Mouse (Mus musculus): ENCODE measurements around the gene Jak3. TPM values are rescaled to one million over a fixed set of nuclear protein-coding genes. Genes with fewer than 3 reads are reported as not detected.
"Not testable (repeated sequence)": the region's sequence is repeated elsewhere in the genome, so short reads cannot be mapped to it uniquely, and the experiment has no call there.

Gene Jak3
- total RNA-seq, 2 experiments from 2014 or later = 3.9 to 4.8 TPM

- no peak for DNase-seq (ENCODE audit: low spot score in 2 of 2)
- intact Hi-C loops (cut with DNase I) = no loop called here
Observed at GRCm38 (mm10) chr8:71681369-71681915, 5.3 kb downstream of the Jak3 start.

DNA sequence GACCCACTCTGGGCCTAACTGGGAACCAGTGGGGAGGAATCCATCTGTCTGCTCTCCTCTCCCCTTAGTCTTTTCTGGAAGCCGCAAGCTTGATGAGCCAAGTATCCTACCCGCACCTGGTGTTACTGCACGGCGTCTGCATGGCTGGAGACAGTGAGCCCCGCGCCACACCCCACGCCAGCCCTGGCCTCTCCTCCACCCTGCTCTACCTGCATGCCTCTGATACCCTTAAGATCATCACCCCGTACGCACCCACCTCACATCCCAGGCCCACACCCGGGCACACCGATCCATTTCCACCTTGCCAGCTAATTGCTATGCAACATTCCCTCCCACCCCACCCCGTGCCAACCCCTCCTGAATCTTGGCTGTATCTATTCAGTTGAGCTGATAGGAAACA, 6.7 kb downstream of the Jak3 start:
- intact Hi-C loops (cut with DNase I) = no loop called here
- DNase-seq (ENCODE audit: low spot score in 2 of 2) = no peak

GRCm38 (mm10) chr8:71684701-71685100, 8.6 kb downstream of the Jak3 start:
- DNase-seq (ENCODE audit: low spot score in 2 of 2) = no peak
- intact Hi-C loops (cut with DNase I) = no loop called here

DNA sequence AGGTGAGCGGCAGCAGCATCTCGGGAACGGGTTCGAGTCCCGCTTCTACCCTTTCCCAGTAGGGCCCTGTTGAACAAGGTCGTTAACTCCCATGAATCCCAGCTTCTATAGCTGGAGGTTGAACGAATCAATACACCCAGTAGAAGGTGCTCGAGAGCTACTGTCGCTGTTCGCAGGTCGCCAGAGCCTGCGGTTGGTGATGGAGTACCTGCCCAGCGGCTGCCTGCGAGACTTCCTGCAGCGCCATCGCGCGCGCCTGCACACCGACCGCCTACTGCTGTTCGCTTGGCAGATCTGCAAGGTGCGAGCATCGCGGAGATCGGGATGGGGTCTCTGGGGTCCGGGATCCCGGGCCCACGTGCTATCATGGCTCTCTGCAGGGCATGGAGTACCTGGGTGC, 9.5 kb downstream of the Jak3 start:
- intact Hi-C loops (cut with DNase I) = no loop called here
- no peak for DNase-seq (ENCODE audit: low spot score in 2 of 2)

- no peak for DNase-seq (ENCODE audit: low spot score in 2 of 2)
- intact Hi-C loops (cut with DNase I) = no loop called here
Observed at GRCm38 (mm10) chr8:71686143-71686734, 10.1 kb downstream of the Jak3 start.

DNA sequence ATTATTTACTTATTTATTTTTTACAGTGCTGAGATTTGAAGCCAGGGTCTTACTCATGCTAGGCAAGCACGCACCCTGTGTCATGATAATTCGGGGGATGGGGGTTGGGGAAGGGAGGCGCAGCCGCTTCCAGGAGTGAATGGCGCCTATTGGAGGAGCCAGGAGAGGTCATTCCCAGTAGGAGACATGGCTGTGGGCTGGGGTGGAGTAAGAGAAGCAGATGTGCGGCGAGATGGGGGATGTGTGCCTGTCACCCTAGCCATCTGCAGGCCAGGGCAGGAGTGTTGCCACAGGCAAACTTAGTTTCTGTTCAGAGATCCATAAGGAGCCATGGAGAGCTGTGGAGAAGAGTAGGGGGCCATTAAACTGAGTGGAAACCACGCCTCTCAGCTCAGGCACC, 11.5 kb downstream of the Jak3 start:
- intact Hi-C loops (cut with DNase I) = no loop called here
- DNase-seq (ENCODE audit: low spot score in 2 of 2) = no peak

GRCm38 (mm10) chr8:71689028-71689427, 12.9 kb downstream of the Jak3 start, which contains the start of gene Insl3:
Gene Insl3, plus strand, starts transcription at chr8:71689214.
- DNase-seq (ENCODE audit: low spot score in 2 of 2) = no peak
- intact Hi-C loops (cut with DNase I) = no loop called here

DNA sequence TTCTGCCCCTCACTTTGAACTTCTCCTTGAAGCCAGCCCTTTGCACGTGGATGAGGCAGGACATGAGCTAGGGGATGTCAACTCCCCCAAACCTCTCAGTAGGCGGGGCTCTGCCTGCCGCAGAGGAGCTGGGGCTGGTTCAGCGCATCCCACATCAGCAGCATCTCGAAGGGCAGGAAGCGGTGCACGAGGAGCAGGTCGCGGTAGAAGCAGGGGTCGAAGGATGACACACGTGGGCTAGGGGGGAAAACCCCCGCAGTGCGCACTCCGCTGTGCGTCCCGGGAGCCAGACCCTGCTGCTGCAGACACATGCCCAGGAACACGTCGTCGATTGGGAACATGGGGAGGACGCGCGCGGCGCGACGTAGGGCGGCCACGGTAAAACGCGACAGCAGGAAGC, 16.4 kb downstream of the Jak3 start:
- DNase-seq (ENCODE audit: low spot score in 2 of 2) = no peak
- intact Hi-C loops (cut with DNase I) = no loop called here

- no peak for DNase-seq (ENCODE audit: low spot score in 2 of 2)
- intact Hi-C loops (cut with DNase I) = no loop called here
Observed at GRCm38 (mm10) chr8:71693166-71694041, 17.3 kb downstream of the Jak3 start.

- intact Hi-C loops (cut with DNase I); DNase-seq (ENCODE audit: low spot score in 2 of 2): not testable (repeated sequence)
Observed at GRCm38 (mm10) chr8:71695456-71695855, 19.4 kb downstream of the Jak3 start.

GRCm38 (mm10) chr8:71700493-71701269, 24.6 kb downstream of the Jak3 start:
- intact Hi-C loops (cut with DNase I) = no loop called here
- DNase-seq (ENCODE audit: low spot score in 2 of 2) = no peak

DNA sequence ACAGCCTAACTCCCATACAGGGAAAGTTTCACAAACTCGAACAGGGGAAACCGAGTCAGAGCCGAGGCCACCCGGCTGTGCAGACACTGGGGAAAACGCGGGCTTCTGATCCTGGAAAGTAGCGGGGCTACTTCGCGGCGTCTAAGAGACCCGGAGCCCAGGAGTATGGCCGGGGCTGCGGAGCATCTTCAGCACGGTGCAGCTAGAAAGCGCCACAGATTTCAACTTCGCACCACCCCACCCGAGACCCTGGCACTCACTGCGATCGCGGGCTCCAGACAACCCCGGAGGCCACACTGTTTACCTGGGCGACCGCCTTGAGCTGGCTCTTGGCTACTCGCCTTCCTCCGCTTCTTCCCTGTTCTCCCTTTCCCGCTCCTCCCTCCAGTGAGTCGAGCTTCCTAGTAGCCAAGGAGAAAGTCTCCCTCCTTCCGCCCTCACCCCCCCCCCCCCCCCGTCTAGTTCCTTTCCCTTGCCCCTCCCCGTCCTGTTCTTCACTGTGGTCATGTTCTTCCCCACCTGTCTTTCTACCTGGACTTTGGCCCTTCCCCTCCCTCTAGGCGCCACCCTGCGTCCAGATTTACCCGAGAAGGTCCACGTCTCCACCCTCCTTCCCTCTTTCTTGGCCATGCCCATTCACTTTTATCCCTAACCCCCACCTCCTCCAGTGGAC, 25.5 kb downstream of the Jak3 start, which contains the start of gene B3gnt3:
Gene B3gnt3, minus strand, starts transcription at position 376 of the 673 bp plus-strand sequence.
- intact Hi-C loops (cut with DNase I) = no loop called here
- DNase-seq (ENCODE audit: low spot score in 2 of 2) = no peak

- DNase-seq (ENCODE audit: low spot score in 2 of 2) = no peak
- intact Hi-C loops (cut with DNase I) = no loop called here
Observed at GRCm38 (mm10) chr8:71702087-71702432, 26.0 kb downstream of the Jak3 start.

DNA sequence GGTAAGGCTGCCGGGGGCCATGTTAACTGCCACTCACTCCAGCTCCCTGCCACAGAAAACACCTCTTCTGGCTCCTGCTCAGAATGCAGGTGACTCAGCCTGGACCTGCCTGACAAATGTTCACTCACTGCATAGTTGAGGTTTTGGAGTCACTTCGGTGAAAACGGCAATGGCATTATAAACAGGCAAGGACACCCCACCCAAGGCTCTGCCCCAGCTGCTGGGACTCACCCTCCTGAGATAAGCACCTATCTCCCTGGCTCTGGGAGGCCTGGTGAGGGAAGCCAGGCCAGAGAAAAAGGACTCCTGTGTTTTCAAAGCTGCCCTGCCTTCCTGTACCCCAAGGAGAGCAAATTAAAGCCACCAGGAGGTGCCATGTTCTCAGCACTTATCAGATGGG, 26.8 kb downstream of the Jak3 start:
- DNase-seq (ENCODE audit: low spot score in 2 of 2) = no peak

DNA sequence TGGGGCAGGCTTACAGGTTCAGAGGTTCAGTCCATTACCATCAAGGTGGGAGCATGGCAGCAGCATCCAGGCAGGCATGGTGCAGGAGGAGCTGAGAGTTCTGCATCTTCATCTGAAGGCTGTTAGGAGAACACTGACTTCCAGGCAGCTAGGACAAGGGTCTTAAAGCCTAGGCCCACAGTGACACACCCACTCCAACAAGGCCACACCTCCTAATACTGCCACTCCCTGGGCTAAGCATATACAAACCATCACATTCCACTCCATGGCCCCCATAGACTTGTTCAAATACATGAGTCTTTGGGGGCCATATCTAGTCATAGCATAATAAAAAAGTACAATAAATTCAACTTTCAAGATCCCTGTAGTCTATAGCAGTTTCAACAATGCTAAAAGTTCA, 27.3 kb downstream of the Jak3 start:
- DNase-seq (ENCODE audit: low spot score in 2 of 2); intact Hi-C loops (cut with DNase I): not testable (repeated sequence)

More for the DNA sequence above, 26.8 kb downstream of the Jak3 start:
- intact Hi-C loops (cut with DNase I) = no loop called here

DNA sequence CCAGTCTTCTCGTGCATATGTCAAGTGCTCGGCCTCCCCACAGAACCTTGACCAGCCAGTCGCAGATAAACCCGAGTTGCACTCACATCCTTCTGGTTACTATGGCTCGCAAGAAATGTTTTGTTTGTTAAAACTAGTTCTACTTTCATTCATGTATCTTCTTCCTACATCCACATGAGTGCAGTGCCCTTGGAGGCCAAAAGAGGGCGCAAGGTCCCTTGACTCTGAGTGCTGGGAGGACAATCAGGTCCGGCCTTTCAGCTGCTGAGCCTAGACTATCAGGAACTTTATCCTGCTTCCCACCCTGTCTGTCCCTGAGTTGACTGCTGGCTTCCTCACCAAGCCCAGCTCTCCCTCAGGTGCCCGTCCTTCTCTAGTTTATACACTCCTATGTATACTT, 31.8 kb downstream of the Jak3 start:
- intact Hi-C loops (cut with DNase I) = no loop called here
- DNase-seq (ENCODE audit: low spot score in 2 of 2) = peak in 1 of 2 experiments; percentile 73

DNA sequence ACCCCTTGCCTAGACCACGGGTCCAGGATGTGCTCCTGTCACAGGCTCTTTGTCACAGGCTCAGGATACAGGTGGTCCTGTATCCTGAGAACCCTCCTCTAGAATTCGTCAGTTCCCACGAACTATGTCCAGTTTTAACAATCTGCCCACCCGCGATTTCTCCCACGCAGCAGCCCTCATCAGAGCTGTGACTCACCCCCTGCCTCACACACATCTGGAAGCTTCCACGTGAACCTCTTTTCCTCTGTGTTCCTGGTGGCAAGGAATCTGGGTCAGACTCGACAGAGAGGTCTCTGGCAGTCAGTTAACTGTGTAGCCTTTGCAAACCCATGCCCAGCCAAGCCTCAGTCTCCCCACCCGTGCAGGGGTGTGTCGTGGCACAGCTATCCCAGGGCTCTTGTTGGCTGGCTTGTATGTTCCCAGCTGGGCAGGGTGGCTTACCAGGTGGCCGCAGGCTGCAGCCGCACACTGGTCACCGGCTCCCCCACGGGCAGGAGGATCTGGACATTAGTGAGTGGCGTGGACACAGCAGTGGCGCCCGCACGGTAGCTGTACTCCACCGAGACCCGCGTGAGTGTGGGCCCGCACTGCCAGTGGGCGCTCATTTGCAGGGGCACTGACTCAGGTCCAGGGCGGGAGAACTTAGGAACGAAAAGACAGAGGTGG, 33.2 kb downstream of the Jak3 start:
- peak in 1 of 2 experiments; percentile 69 for DNase-seq (ENCODE audit: low spot score in 2 of 2)
- intact Hi-C loops (cut with DNase I) = no loop called here

GRCm38 (mm10) chr8:71709800-71710446, 33.8 kb downstream of the Jak3 start:
- intact Hi-C loops (cut with DNase I) = loop anchor here (2.0 kb wide), 1 partner anchor 21 kb away; no protein-coding TSS in a partner anchor
- DNase-seq (ENCODE audit: low spot score in 2 of 2) = peak; percentile 84 to 85

Measured in left cerebral cortex, postnatal 25 days (tissue).